In the genomic region with DNA sequence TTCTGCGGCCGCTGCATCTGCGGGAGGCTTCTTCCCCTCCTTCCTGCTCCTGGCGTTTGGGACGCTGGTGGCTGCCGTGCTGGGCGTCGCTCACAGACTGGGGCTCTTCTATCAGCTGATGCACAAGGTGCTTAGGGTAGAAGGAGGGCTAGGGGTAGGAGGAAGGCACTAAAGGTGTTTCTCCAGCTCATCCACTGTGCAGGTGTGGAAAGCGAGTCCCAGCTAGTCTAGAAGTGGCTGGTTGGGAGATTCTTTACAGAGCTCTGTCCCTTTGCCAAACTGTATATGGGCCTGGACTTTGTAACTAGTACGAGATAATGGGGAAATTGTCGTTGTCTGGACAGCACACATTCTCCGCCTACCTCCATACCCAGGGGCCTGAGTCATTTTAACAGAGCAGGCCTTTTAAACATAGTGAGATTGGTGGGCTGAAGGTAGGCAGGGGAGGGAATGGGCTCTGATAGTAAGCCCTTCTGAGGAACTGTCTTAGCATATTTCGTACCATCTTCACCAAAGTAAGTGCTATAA, we compare ENCODE assay signal across 9 mouse cellular contexts. TPM values are rescaled to one million over a fixed set of nuclear protein-coding genes. Genes with fewer than 3 reads are reported as not detected.
A peak's percentile ranks its signal among the peaks of the same experiment; 100 is the strongest.
DNase-seq lines count a peak whose midpoint lies in the region; ATAC-seq and TF ChIP-seq lines count a peak whose summit lies in the region.
"Had no signal": no experiment of that assay in that cellular context is flagged by ENCODE, and none has a peak within 500 bp of the region (broad histone marks: within the 10 kb centered on the region; RNA-seq: fewer than 3 reads in every experiment).

No protein-coding gene starts in this region.

- peak overlapping the region; percentile 74 for H3K4me3 ChIP-seq in heart, embryonic 11.5 days (ENCODE audit: low read depth, low read length)
- H3K4me3 ChIP-seq in ES-Bruce4 (ENCODE audit: low read depth, low read length), result peak overlapping the region; percentile 90
- peak overlapping the region; percentile 74 for H3K4me3 ChIP-seq in forebrain, postnatal 0 days (ENCODE audit: low read depth, low read length)

- TF ChIP-seq CTCF in ES-Bruce4 (IDR thresholded peaks at IDR 0.05; ENCODE audit: low read depth, low read length), result no peak
- TF ChIP-seq CTCF in forebrain, postnatal 0 days (IDR thresholded peaks at IDR 0.05; ENCODE audit: low read depth), result no peak

- H3K4me2 ChIP-seq in heart, embryonic 11.5 days, result peak overlapping the region; percentile 84
- H3K4me2 ChIP-seq in forebrain, postnatal 0 days (ENCODE audit: low read depth), result peak overlapping the region; percentile 79

- no peaks in the 10 kb centered on the region for H3K9me3 ChIP-seq in heart, embryonic 11.5 days (replicated peaks; ENCODE audit: control insufficient read depth, low read length)
- no peaks in the 10 kb centered on the region for H3K9me3 ChIP-seq in ES-Bruce4 (replicated peaks; ENCODE audit: control insufficient read depth, insufficient read depth, low read length, poor library complexity, severe bottlenecking)
- no peaks in the 10 kb centered on the region for H3K9me3 ChIP-seq in forebrain, postnatal 0 days (ENCODE audit: low read length)

- peak overlapping the region; percentile 83 for H3K9ac ChIP-seq in heart, embryonic 11.5 days (ENCODE audit: low read depth, low read length)
- H3K9ac ChIP-seq in ES-Bruce4 (ENCODE audit: low read depth, poor library complexity, severe bottlenecking), result peak overlapping the region; percentile 55
- peak overlapping the region; percentile 67 for H3K9ac ChIP-seq in forebrain, postnatal 0 days

- peak overlapping the region; percentile 87 for H3K27ac ChIP-seq in heart, embryonic 11.5 days (ENCODE audit: low read depth, low read length)
- H3K27ac ChIP-seq in ES-Bruce4 (ENCODE audit: insufficient read depth, low read length), result no peak overlapping the region
- H3K27ac ChIP-seq in forebrain, postnatal 0 days (ENCODE audit: low read depth, low read length), result peak overlapping the region; percentile 86; the same call in 1 of the 2 replicates

- no peak for DNase-seq in heart, postnatal 36 days
- no peak for DNase-seq in forebrain, postnatal 0 days
- no peak for DNase-seq in frontal cortex, postnatal 10 days (ENCODE audit: low spot score in 2 of 2)
- no peak for DNase-seq in right cerebral cortex, postnatal 36 days (ENCODE audit: low spot score in 2 of 2)
- no peak for DNase-seq in layer of hippocampus, adult 9-11 months

- TF ChIP-seq EP300 in ES-Bruce4 (IDR thresholded peaks at IDR 0.05; ENCODE audit: insufficient read depth, low read depth, low read length), result no peak

- 9% methylated on average over 13 of the region's 13 CpGs for WGBS in heart, embryonic 11.5 days (ENCODE audit: insufficient replicate concordance)
- 13% methylated on average over 13 of the region's 13 CpGs for WGBS in forebrain, postnatal 0 days

- intact Hi-C loops in heart, postnatal 36 days (cut with DNase I), result loop anchor here (1.0 to 5.0 kb wide), 2 partner anchors 16 to 398 kb away; partner anchors contain the start of gene Syde1

- peaks cover 8% of the 10 kb centered on the region for H3K36me3 ChIP-seq in heart, embryonic 11.5 days (ENCODE audit: control insufficient read depth, insufficient read depth, low read length)
- no peaks in the 10 kb centered on the region for H3K36me3 ChIP-seq in ES-Bruce4 (ENCODE audit: control insufficient read depth, insufficient read depth, low read length, poor library complexity, severe bottlenecking)
- peaks cover 10% of the 10 kb centered on the region for H3K36me3 ChIP-seq in forebrain, postnatal 0 days (ENCODE audit: insufficient read depth)

- no peaks in the 10 kb centered on the region for H3K27me3 ChIP-seq in heart, embryonic 11.5 days (ENCODE audit: control insufficient read depth, insufficient read depth, low read length)
- H3K27me3 ChIP-seq in ES-Bruce4 (ENCODE audit: control insufficient read depth, insufficient read depth, low read length, poor library complexity, severe bottlenecking), result no peaks in the 10 kb centered on the region
- no peaks in the 10 kb centered on the region for H3K27me3 ChIP-seq in forebrain, postnatal 0 days (ENCODE audit: insufficient read depth, low read length)

- peaks cover 9% of the 10 kb centered on the region; the same call in 1 of the 2 replicates for H3K4me1 ChIP-seq in heart, embryonic 11.5 days (ENCODE audit: control insufficient read depth, insufficient read depth, low read length)
- no peaks in the 10 kb centered on the region for H3K4me1 ChIP-seq in ES-Bruce4 (ENCODE audit: control insufficient read depth, insufficient read depth, low read length)
- peaks cover 3% of the 10 kb centered on the region; the same call in 1 of the 2 replicates for H3K4me1 ChIP-seq in forebrain, postnatal 0 days (ENCODE audit: insufficient read depth)

- peak; percentile 29; the same call in 1 of the 2 replicates for ATAC-seq in heart, embryonic 11.5 days (replicated peaks; ENCODE audit: insufficient number of reproducible peaks, low FRiP score, low TSS enrichment)
- no peak for ATAC-seq in forebrain, postnatal 0 days
- ATAC-seq in megakaryocyte, adult 5-6 weeks (ENCODE audit: poor library complexity, severe bottlenecking), result peak; percentile 7; the same call in 1 of the 2 replicates

- no peak for TF ChIP-seq POLR2A in ES-Bruce4 (IDR thresholded peaks at IDR 0.05; ENCODE audit: insufficient read depth, low read length)

RNA-seq across cellular contexts. Expression of gene Ilvbl, which starts 1.0 kb away (rescaled TPM):
- polyA plus RNA-seq in heart, embryonic 11.5 days (2014; fragmentation: Nextera tagmentation; extraction: Ambion mirVana), result 29.8 and 38.0 TPM in 2 replicates
- total RNA-seq in heart, postnatal 36 days (2021), result 10 to 100 TPM; 42.3 to 42.7 TPM
- 11.6 and 16.7 TPM in 2 replicates for polyA plus RNA-seq in ES-Bruce4 (2011; ENCODE audit: insufficient read depth, insufficient read length, low read depth, missing spikeins)
- 37.0 and 57.4 TPM in 2 replicates for total RNA-seq in forebrain, postnatal 0 days (2014; rRNA removed)
- polyA plus RNA-seq in forebrain, postnatal 0 days (2015; fragmentation: Nextera tagmentation; extraction: Ambion mirVana), result 46.5 and 58.8 TPM in 2 replicates
- total RNA-seq in megakaryocyte, adult 5-6 weeks (2015), result 16.3 and 19.8 TPM in 2 replicates
- 8.4 and 8.6 TPM in 2 replicates for total RNA-seq in megakaryocyte, adult 5-6 weeks (2017)

RNA-seq across cellular contexts. Expression of gene Syde1, which starts 16.6 kb away (rescaled TPM):
- polyA plus RNA-seq in heart, embryonic 11.5 days (2014; fragmentation: Nextera tagmentation; extraction: Ambion mirVana), result 15.7 and 17.9 TPM in 2 replicates
- 10 to 100 TPM; 12.0 to 15.2 TPM for total RNA-seq in heart, postnatal 36 days (2021)
- 3.9 and 4.6 TPM in 2 replicates for polyA plus RNA-seq in ES-Bruce4 (2011; ENCODE audit: insufficient read depth, insufficient read length, low read depth, missing spikeins)
- total RNA-seq in forebrain, postnatal 0 days (2014; rRNA removed), result 5.5 and 9.0 TPM in 2 replicates
- 2.7 and 2.8 TPM in 2 replicates for polyA plus RNA-seq in forebrain, postnatal 0 days (2015; fragmentation: Nextera tagmentation; extraction: Ambion mirVana)
- 0.25 TPM in 1 of 2 replicates, not detected in the other for total RNA-seq in megakaryocyte, adult 5-6 weeks (2015)
- total RNA-seq in megakaryocyte, adult 5-6 weeks (2017), result 0.15 and 0.37 TPM in 2 replicates

RNA-seq across cellular contexts. Expression of gene Olfr1357, which starts 42.7 kb away (rescaled TPM):
- polyA plus RNA-seq in heart, embryonic 11.5 days (2014; fragmentation: Nextera tagmentation; extraction: Ambion mirVana), result not detected in 2 replicates
- not detected for total RNA-seq in heart, postnatal 36 days (2021)
- not detected in 2 replicates for polyA plus RNA-seq in ES-Bruce4 (2011; ENCODE audit: insufficient read depth, insufficient read length, low read depth, missing spikeins)
- not detected in 2 replicates for total RNA-seq in forebrain, postnatal 0 days (2014; rRNA removed)
- not detected in 2 replicates for polyA plus RNA-seq in forebrain, postnatal 0 days (2015; fragmentation: Nextera tagmentation; extraction: Ambion mirVana)
- not detected in 2 replicates for total RNA-seq in megakaryocyte, adult 5-6 weeks (2015)
- total RNA-seq in megakaryocyte, adult 5-6 weeks (2017), result not detected in 2 replicates
- total RNA-seq: left cerebral cortex, postnatal 25 days had no signal

RNA-seq across cellular contexts. Expression of gene Olfr1358, which starts 57.9 kb away (rescaled TPM):
- not detected in 2 replicates for polyA plus RNA-seq in heart, embryonic 11.5 days (2014; fragmentation: Nextera tagmentation; extraction: Ambion mirVana)
- not detected for total RNA-seq in heart, postnatal 36 days (2021)
- not detected in 2 replicates for polyA plus RNA-seq in ES-Bruce4 (2011; ENCODE audit: insufficient read depth, insufficient read length, low read depth, missing spikeins)
- 0.71 TPM in 1 of 2 replicates, not detected in the other for total RNA-seq in forebrain, postnatal 0 days (2014; rRNA removed)
- polyA plus RNA-seq in forebrain, postnatal 0 days (2015; fragmentation: Nextera tagmentation; extraction: Ambion mirVana), result not detected in 2 replicates
- not detected in 2 replicates for total RNA-seq in megakaryocyte, adult 5-6 weeks (2015)
- not detected in 2 replicates for total RNA-seq in megakaryocyte, adult 5-6 weeks (2017)
- total RNA-seq: left cerebral cortex, postnatal 25 days had no signal
